Mouse (Mus musculus) intestine, embryonic 15.5 days (tissue): Measurements from ENCODE around the gene Fau. TPM values are rescaled to one million over a fixed set of nuclear protein-coding genes. Genes with fewer than 3 reads are reported as not detected.

Experiments
- ATAC-seq: fragments of 200-750 bp; cut with Nextera tagmentation; 2 replicates; pipeline ENCODE4 v1.8.0; 2017; ENCODE audit warnings: moderate TSS enrichment, moderate library complexity
- H3K27ac ChIP-seq: fragments of 300-500 bp; sonication (generic); 2 replicates; pipeline ENCODE4 v1.5.1; 2015; ENCODE audit warnings: mild to moderate bottlenecking, inconsistent platforms
- H3K27me3 ChIP-seq: fragments of 300-500 bp; sonication (generic); replicated peaks from 2 replicates; pipeline ENCODE4 v1.6.1; 2015; ENCODE audit warnings: inconsistent platforms
- H3K36me3 ChIP-seq: fragments of 300-500 bp; sonication (generic); 2 replicates; pipeline ENCODE4 v1.6.1; 2015; ENCODE audit warnings: inconsistent platforms
- H3K4me1 ChIP-seq: fragments of 300-500 bp; sonication (generic); replicated peaks from 2 replicates; pipeline ENCODE4 v1.6.1; 2015; ENCODE audit warnings: inconsistent platforms
- H3K4me2 ChIP-seq: fragments of 300-500 bp; sonication (generic); replicated peaks from 2 replicates; pipeline ENCODE4 v1.6.1; 2015; ENCODE audit warnings: mild to moderate bottlenecking, inconsistent platforms
- H3K4me3 ChIP-seq: fragments of 300-500 bp; sonication (generic); replicated peaks from 2 replicates; pipeline ENCODE4 v1.5.1; 2015; ENCODE audit warnings: inconsistent platforms
- H3K9ac ChIP-seq: fragments of 300-500 bp; sonication (generic); 2 replicates; pipeline ENCODE4 v1.6.1; 2015; ENCODE audit warnings: inconsistent platforms
- H3K9me3 ChIP-seq: fragments of 300-500 bp; sonication (generic); 2 replicates; pipeline ENCODE4 v1.6.1; 2016; ENCODE audit warnings: inconsistent platforms
- WGBS: fragments of 180-500 bp; shearing (Covaris S2); methylation state at CpG from one replicate; pipeline ENCODE4 v1.1.7; 2015; 5-methylcytosine and 5-hydroxymethylcytosine counted together
- polyA plus RNA-seq: library from polyadenylated mRNA; unstranded; fragments of >200 nt; fragmentation: Nextera tagmentation; extraction: Ambion mirVana; gene quantifications from 2 replicates; pipeline ENCODE4 v1.2.1, GENCODE M21; 2015

Fau gene
- polyA plus RNA-seq, 1 experiment from 2014 or later: 876 TPM

DNA sequence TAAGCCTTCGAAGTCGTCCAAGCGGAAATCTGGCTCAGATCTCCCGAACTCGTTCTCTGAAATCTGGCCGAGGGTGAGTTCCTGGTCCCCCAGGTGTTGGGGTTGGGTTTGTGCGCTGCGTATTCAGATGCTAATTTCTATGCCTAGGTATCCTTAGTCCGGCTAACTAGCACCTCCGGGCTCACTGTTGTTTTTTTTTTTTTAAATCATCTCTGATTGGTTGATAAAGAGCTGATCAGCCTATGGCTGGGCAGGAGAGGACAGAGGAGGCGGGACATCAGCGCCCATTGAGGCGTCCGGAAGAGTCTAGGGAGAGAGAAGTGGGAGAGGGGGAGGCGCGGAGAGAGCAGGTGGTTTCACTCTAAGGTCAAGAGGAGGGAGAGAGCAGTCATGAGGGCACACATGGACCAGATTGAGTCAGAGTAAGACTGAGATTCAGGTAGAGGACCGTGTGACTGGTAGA is 27.8 kb downstream of the Fau start:
- Histone ChIP-seq H3K27me3 (no peaks in the 10 kb centered on the region), H3K36me3 (peaks cover 29% of the 10 kb centered on the region), H3K4me1 (peaks cover 10% of the 10 kb centered on the region), H3K4me2 (peak overlapping the region; percentile 75), H3K4me3 (peak overlapping the region; percentile 65), H3K9me3 (no peaks in the 10 kb centered on the region), H3K9ac (peak overlapping the region; percentile 60), H3K27ac (peak overlapping the region; percentile 54)
- under 1% methylated on average over 17 of the region's 17 CpGs for WGBS
- peak; percentile 83 for ATAC-seq

DNA sequence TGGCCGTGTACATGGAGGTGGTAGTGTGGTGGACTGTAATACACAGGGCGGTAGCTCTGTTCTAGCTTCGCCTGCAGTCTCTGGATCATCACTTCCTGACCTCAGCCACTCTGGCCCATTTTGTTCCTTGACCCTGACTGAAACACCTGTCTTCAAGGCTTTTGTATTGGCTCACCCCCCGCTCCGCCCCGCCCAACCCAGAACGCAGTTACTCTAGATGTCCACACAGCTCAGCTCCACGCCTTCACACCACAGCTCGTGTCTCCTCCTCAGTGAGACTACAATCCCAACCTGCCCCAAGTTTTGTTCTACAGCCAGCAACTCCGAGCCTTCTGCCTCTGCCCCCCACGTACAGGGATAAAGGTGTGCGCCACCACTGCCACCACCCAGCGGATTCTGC is 31.2 kb downstream of the Fau start:
- H3K27me3 ChIP-seq: no peaks in the 10 kb centered on the region
- WGBS: 92% methylated on average over 13 of the region's 13 CpGs

DNA sequence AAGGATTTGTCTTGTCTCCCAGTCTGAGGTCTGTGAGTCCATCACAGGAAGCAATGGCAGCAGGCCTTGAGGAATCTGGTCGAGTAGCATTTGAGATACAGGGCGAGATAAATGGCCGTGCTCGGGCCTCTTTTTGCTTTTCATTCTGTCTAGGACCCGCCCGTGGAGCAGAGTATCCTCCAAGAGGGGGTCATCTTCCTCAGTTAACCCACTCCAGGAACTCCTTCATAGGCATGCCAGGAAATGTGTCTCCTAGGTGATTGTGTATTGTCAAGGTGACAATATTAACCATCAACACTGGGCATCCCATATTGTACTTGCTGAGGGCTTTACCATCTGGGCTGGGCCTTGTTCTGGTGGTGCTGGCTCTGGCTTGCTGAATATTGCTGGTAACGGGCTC is 36.5 kb downstream of the Fau start, which contains the start of gene AC131692.1:
Gene AC131692.1 (plus strand): TSS at position 301 of the 400 bp plus-strand sequence.
- WGBS: 87% methylated on average over 7 of the region's 7 CpGs
- Histone ChIP-seq H3K9ac (no peak within 1 kb of the TSS), H3K4me1 (no peaks in the 10 kb centered on the region), H3K4me2 (no peak within 1 kb of the TSS), H3K27ac (no peak within 1 kb of the TSS), H3K4me3 (no peak within 1 kb of the TSS), H3K9me3 (no peaks in the 10 kb centered on the region), H3K36me3 (peaks cover 28% of the 10 kb centered on the region), H3K27me3 (no peaks in the 10 kb centered on the region)
- ATAC-seq: no peak

More for the DNA sequence above, 31.2 kb downstream of the Fau start:
- Histone ChIP-seq H3K9me3 (no peaks in the 10 kb centered on the region), H3K9ac (no peak overlapping the region), H3K4me1 (peaks cover 8% of the 10 kb centered on the region), H3K4me3 (no peak overlapping the region), H3K4me2 (no peak overlapping the region), H3K36me3 (peaks cover 29% of the 10 kb centered on the region), H3K27ac (no peak overlapping the region)
- ATAC-seq: no peak

DNA sequence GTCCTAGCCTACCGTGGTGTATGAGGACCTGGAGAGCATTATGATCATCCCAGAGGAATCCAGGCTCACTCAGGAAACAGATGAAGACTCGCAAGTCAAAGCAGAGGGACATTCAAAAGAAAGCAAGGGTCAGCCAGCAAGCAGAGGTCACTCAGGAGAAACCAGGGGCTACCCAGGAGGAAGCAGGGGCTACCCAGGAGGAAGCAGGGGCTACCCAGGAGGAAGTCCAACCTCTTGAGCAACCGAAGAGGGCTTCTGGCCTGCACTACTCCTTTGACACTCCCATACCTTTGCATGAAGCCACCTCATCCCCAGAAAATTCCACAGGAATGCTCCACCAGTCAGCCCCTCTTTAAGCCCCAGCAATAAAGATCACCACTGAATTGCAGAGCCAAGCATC is 40.2 kb downstream of the Fau start:
- Histone ChIP-seq H3K4me3 (no peak overlapping the region), H3K9me3 (no peaks in the 10 kb centered on the region), H3K36me3 (0 out of 2 replicates have a peak, but pooled peaks cover 4% of the 10 kb centered on the region), H3K4me1 (no peaks in the 10 kb centered on the region), H3K27me3 (no peaks in the 10 kb centered on the region), H3K4me2 (no peak overlapping the region), H3K27ac (no peak overlapping the region), H3K9ac (no peak overlapping the region)
- WGBS: 79% methylated on average over 3 of the region's 3 CpGs
- no peak for ATAC-seq

DNA sequence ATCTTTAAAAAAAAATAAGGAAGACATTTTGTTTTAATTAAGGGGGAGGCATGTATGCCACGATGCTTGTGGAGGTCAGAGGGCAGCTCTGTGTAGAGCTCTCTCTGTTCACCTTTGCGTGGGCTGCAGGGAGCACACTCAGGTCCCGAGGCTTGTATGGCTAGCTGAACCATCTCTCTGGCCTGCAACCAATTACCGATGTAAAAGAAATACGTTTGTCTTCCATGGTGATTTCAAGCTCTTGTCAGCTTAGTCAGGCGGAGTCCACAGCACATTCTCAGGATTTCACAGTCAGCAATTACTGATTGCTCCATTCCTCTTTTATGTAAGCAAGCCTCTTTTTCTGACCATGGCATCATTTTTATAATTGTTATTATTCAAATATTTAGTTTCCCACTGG is 43.5 kb downstream of the Fau start:
- Histone ChIP-seq H3K36me3 (no peaks in the 10 kb centered on the region), H3K9me3 (no peaks in the 10 kb centered on the region), H3K27me3 (no peaks in the 10 kb centered on the region), H3K4me2 (no peak overlapping the region), H3K9ac (no peak overlapping the region), H3K27ac (no peak overlapping the region), H3K4me3 (no peak overlapping the region), H3K4me1 (peaks cover 13% of the 10 kb centered on the region; the same call in 1 of the 2 replicates)
- ATAC-seq: no peak
- 65% methylated on average over 6 of the region's 6 CpGs for WGBS

DNA sequence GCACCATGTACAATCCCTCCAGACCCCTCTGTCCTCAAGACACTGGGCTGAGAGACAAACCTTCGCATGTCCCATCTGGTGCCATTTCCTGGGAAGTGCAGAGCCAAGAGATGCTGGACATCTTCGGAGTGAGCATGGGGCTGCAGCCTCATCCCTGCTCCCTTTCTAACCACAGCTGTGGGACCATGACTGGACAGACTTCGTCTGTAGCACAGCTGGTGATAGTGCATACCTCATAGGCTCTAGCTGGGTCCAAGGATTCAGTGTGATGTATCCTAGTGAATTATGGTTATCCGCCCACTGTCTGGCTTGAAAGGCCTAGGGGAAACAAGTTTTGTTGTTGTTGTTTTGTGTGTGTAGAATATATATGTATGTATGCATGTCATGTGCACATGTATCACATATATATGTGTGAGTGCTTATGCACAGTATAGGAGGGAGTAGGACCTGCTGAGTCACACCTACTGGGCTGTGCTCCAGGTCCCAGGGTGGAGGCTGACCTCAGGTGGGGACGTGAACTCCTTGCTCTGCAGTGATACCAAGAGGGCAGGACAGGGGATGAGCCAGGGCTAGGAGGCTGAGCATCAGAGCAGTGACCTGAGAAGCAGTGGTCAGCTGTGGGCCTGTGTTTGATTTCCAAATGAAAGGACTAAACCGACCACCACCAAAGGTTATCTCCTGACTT is 44.7 kb downstream of the Fau start:
- H3K27me3 ChIP-seq: no peaks in the 10 kb centered on the region
- H3K9ac ChIP-seq: no peak overlapping the region
- peaks cover 13% of the 10 kb centered on the region; the same call in 1 of the 2 replicates for H3K4me1 ChIP-seq
- 71% methylated on average over 6 of the region's 6 CpGs for WGBS
- no peaks in the 10 kb centered on the region for H3K9me3 ChIP-seq
- H3K36me3 ChIP-seq: no peaks in the 10 kb centered on the region
- H3K4me3 ChIP-seq: no peak overlapping the region
- H3K27ac ChIP-seq: no peak overlapping the region
- no peak for ATAC-seq
- H3K4me2 ChIP-seq: no peak overlapping the region

DNA sequence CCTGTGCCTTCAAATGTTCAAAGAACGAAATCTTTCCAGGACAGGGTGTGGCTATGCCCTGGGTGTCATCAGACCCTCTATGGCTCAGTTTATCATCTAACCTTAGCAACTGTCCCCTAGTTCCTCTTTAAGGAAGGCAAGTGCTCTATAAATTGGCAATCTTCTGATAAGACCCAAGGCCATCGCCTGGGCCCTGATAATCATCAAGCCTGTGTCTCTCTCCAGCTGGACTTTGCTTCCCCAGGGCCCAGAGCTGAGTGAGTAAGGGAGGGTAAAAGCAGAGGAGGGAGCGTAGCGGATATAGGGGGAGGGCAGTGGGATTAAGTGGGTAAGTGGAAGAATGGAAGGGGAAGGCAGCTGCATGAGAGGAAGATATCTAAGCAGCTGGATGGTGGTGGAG is 46.8 kb downstream of the Fau start:
- Histone ChIP-seq H3K4me3 (no peak overlapping the region), H3K36me3 (no peaks in the 10 kb centered on the region), H3K27ac (peak overlapping the region; percentile 29), H3K27me3 (no peaks in the 10 kb centered on the region), H3K4me1 (peaks cover 13% of the 10 kb centered on the region; the same call in 1 of the 2 replicates), H3K9ac (no peak overlapping the region; the same call in 1 of the 2 replicates), H3K9me3 (no peaks in the 10 kb centered on the region), H3K4me2 (peak overlapping the region; percentile 2; the same call in 1 of the 2 replicates)
- 53% methylated on average over 4 of the region's 4 CpGs for WGBS
- ATAC-seq: peak; percentile 84

DNA sequence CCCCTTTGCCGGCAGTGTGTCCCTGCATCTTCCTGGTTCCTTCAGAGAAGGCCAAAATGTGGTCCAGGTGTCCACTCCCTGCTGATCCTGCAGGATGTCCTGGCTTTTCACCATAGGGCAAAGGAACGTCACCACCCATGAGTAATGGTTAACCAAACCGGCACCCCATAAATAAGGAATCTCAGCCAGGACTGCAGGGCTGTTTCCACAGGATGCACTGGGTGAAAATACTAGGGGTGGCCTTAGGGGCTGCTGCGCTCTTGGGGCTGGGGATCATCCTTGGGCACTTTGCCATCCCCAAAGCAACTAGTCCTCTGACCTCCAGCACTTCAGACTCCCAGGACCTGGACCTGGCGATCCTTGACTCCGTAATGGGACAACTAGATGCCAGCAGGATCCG is 47.9 kb downstream of the Fau start, which contains the start of gene Naaladl1:
Gene Naaladl1 (plus strand): TSS at position 197 of the 400 bp plus-strand sequence.
- Histone ChIP-seq H3K9me3 (no peaks in the 10 kb centered on the region), H3K4me3 (peak within 1 kb of the TSS; percentile 28), H3K27ac (peak within 1 kb of the TSS; percentile 29; the same call in 1 of the 2 replicates), H3K36me3 (no peaks in the 10 kb centered on the region), H3K4me2 (peak within 1 kb of the TSS; percentile 42), H3K9ac (peak within 1 kb of the TSS; percentile 14; the same call in 1 of the 2 replicates), H3K27me3 (no peaks in the 10 kb centered on the region), H3K4me1 (peaks cover 13% of the 10 kb centered on the region; the same call in 1 of the 2 replicates)
- ATAC-seq: peak; percentile 44
- WGBS: 78% methylated on average over 7 of the region's 7 CpGs

Other genes with a start within 250 kb of the Fau start
- 26.9 and 28.0 TPM in 2 replicates for gene Frmd8, start 182.6 kb upstream of the Fau start, polyA plus RNA-seq
- 3.5 and 4.2 TPM in 2 replicates for gene Slc25a45, start 180.0 kb upstream of the Fau start, polyA plus RNA-seq
- gene Tigd3, start 163.7 kb upstream of the Fau start, polyA plus RNA-seq: 1.9 and 2.7 TPM in 2 replicates
- gene Dpf2, start 144.8 kb upstream of the Fau start, polyA plus RNA-seq: 109 and 118 TPM in 2 replicates
- 11.9 and 12.4 TPM in 2 replicates for gene Cdc42ep2, start 133.0 kb upstream of the Fau start, polyA plus RNA-seq
- gene Pola2, start 93.6 kb upstream of the Fau start, polyA plus RNA-seq: 64.0 and 65.8 TPM in 2 replicates
- not detected in 2 replicates for gene Slc22a20, start 71.7 kb upstream of the Fau start, polyA plus RNA-seq
- gene Capn1, start 41.9 kb upstream of the Fau start, polyA plus RNA-seq: 10.3 and 10.4 TPM in 2 replicates
- 24.2 and 27.4 TPM in 2 replicates for gene Syvn1, start 11.3 kb upstream of the Fau start, polyA plus RNA-seq
- 72.7 and 78.4 TPM in 2 replicates for gene Mrpl49, start 59 bp upstream of the Fau start, polyA plus RNA-seq
- gene Znhit2, start 3.3 kb downstream of the Fau start, polyA plus RNA-seq: 30.1 and 31.9 TPM in 2 replicates
- 34.8 and 34.9 TPM in 2 replicates for gene Tm7sf2, start 10.5 kb downstream of the Fau start, polyA plus RNA-seq
- gene Vps51, start 19.4 kb downstream of the Fau start, polyA plus RNA-seq: 61.2 and 64.5 TPM in 2 replicates
- not detected in 2 replicates for gene Tmem262, start 22.2 kb downstream of the Fau start, polyA plus RNA-seq
- gene Gm28374, start 24.4 kb downstream of the Fau start, polyA plus RNA-seq: 1.3 and 2.2 TPM in 2 replicates
- gene Zfpl1, start 27.1 kb downstream of the Fau start, polyA plus RNA-seq: 58.5 and 61.3 TPM in 2 replicates
- gene Cdca5, start 27.1 kb downstream of the Fau start, polyA plus RNA-seq: 32.3 and 32.9 TPM in 2 replicates
- 0.18 and 0.37 TPM in 2 replicates for gene AC131692.1, start 36.6 kb downstream of the Fau start, polyA plus RNA-seq
- gene Naaladl1, start 47.9 kb downstream of the Fau start, polyA plus RNA-seq: 28.9 and 38.8 TPM in 2 replicates
- 44.3 and 44.7 TPM in 2 replicates for gene Sac3d1, start 60.8 kb downstream of the Fau start, polyA plus RNA-seq
- gene Snx15, start 70.5 kb downstream of the Fau start, polyA plus RNA-seq: 31.7 and 33.8 TPM in 2 replicates
- gene Batf2, start 83.1 kb downstream of the Fau start, polyA plus RNA-seq: 0.80 and 1.3 TPM in 2 replicates
- 99.2 and 103 TPM in 2 replicates for gene Arl2, start 83.7 kb downstream of the Fau start, polyA plus RNA-seq
- not detected in 2 replicates for gene Majin, start 126.5 kb downstream of the Fau start, polyA plus RNA-seq
- 0.39 and 0.41 TPM in 2 replicates for gene Gpha2, start 168.5 kb downstream of the Fau start, polyA plus RNA-seq
- gene Ppp2r5b, start 178.0 kb downstream of the Fau start, polyA plus RNA-seq: 21.2 and 22.3 TPM in 2 replicates
- gene Atg2a, start 183.8 kb downstream of the Fau start, polyA plus RNA-seq: 6.9 and 8.7 TPM in 2 replicates
- 88.8 and 115 TPM in 2 replicates for gene Ehd1, start 218.9 kb downstream of the Fau start, polyA plus RNA-seq
- 1.0 and 1.4 TPM in 2 replicates for gene Cdc42bpg, start 248.6 kb downstream of the Fau start, polyA plus RNA-seq